Mouse (Mus musculus): ENCODE data around the gene 4930407I10Rik. TPM values are rescaled to one million over a fixed set of nuclear protein-coding genes. Genes with fewer than 3 reads are reported as not detected.

The 4930407I10Rik gene
- total RNA-seq, 2 experiments from 2014 or later = not detected

DNA sequence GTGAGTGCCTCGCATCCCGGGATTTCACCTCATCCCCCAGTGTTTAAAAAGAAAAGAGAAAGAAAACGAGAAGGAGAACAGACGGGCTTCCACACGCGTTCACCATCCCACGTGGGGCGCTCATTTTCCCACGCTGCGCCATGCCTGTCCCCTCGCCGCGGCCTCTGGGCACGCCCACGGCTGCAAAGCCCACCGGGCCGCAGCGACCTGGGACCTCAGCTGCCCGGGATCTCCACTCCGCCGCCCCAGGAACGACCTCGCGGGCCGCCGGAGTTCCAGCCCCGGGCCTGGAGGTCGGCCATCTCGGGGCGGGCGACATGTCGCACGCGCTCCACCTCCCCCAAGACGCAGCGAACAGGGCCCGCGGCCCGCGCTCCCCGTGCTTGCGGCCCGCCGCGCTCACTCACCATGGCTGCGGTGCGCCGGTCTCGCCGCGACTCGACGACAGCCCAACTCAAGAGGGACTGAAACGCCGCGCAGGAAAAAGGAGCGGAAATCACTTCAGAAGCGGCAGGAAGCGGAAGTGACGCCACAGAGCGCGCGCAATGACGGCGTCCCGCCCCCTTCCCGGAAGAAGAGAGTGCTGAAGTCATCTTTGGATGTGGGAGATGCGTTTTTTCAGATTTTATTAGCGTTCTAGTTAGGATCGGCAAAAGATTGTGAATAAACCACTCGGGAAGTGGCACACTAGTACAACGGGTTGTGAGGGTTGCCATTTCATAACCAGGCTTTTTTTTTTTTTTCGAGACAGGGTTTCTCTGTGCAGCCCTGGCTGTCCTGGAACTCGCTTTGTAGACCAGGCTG lies 11.7 kb upstream of the 4930407I10Rik start, which contains the start of gene Snu13:
TSS of gene Snu13 (minus strand) at position 519 of the 804 bp plus-strand sequence.
- peak; percentile 90 to 95 for DNase-seq
- intact Hi-C loops (cut with DNase I) = no loop called here

GRCm38 (mm10) chr15:82052544-82052943 lies 6.4 kb upstream of the 4930407I10Rik start:
- intact Hi-C loops (cut with DNase I) = no loop called here
- no peak for DNase-seq

- intact Hi-C loops (cut with DNase I) = loop anchor here (2.0 kb wide), 2 partner anchors 77 to 101 kb away; no protein-coding TSS in a partner anchor
- DNase-seq = no peak
Observed at GRCm38 (mm10) chr15:82063909-82064308, 5.0 kb downstream of the 4930407I10Rik start.

DNA sequence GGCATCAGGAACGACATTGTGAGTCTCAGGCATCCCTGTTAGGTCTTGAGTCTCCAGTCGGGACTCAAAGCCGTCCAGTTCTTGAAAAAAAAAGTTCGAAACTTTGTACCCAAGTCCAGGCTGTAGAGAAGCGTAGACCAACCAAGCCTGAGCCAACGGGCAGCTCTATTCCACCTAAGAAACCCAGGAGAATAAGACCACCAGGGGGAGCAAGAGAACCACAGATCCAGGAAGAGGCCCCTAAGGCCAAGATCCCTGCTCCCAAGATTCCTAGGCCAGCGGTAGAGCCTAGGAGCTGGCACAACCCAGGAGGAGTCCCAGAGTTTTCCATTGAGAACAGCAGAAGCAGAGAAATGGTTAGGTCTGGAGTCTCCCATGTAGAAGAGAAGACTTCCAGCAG lies 6.6 kb downstream of the 4930407I10Rik start:
- intact Hi-C loops (cut with DNase I) = loop anchor here (1.0 to 2.0 kb wide), 4 partner anchors 42 to 171 kb away; no protein-coding TSS in a partner anchor
- peak; percentile 65 to 87 for DNase-seq

GRCm38 (mm10) chr15:82069898-82070297 lies 10.9 kb downstream of the 4930407I10Rik start, which contains the start of gene Mei1:
Gene Mei1 (plus strand): TSS chr15:82069996.
- intact Hi-C loops (cut with DNase I) = no loop called here
- no peak for DNase-seq

- intact Hi-C loops (cut with DNase I) = no loop called here
- DNase-seq = no peak
Observed at GRCm38 (mm10) chr15:82071816-82072469, 13.0 kb downstream of the 4930407I10Rik start.

GRCm38 (mm10) chr15:82073490-82073889 lies 14.5 kb downstream of the 4930407I10Rik start:
- DNase-seq = no peak
- intact Hi-C loops (cut with DNase I) = no loop called here

- no peak for DNase-seq
- intact Hi-C loops (cut with DNase I) = no loop called here
Observed at GRCm38 (mm10) chr15:82079883-82080282, 20.9 kb downstream of the 4930407I10Rik start.

- intact Hi-C loops (cut with DNase I) = loop anchor here (1.0 kb wide), 1 partner anchor 21 kb away; no protein-coding TSS in a partner anchor
- peak; percentile 8 to 10 for DNase-seq
Observed at GRCm38 (mm10) chr15:82081161-82081560, 22.2 kb downstream of the 4930407I10Rik start.

DNA sequence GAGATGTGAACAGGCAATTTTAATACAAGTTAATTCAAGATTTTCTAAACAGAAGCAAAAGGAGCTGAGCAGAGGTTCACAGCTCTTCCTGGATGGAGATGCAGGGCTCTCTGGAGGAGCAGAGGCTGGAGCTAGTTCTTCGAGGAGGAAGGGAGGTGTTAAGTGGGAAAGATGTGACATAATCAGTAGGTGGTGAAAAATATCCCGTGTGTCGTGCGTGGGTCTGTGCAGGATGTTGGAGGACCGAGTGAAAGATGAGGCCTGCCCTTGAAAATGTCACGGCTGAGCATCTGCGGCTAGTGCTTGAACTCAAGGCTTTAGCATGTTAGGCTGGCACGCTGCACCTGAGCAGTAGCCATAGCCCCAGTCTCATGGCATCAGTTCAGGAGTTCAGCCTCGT lies 26.7 kb downstream of the 4930407I10Rik start:
- intact Hi-C loops (cut with DNase I) = no loop called here
- no peak for DNase-seq

- intact Hi-C loops (cut with DNase I) = no loop called here
- DNase-seq = no peak
Observed at GRCm38 (mm10) chr15:82086131-82086530, 27.2 kb downstream of the 4930407I10Rik start.

- intact Hi-C loops (cut with DNase I) = no loop called here
- DNase-seq = no peak
Observed at GRCm38 (mm10) chr15:82087266-82087665, 28.3 kb downstream of the 4930407I10Rik start.

DNA sequence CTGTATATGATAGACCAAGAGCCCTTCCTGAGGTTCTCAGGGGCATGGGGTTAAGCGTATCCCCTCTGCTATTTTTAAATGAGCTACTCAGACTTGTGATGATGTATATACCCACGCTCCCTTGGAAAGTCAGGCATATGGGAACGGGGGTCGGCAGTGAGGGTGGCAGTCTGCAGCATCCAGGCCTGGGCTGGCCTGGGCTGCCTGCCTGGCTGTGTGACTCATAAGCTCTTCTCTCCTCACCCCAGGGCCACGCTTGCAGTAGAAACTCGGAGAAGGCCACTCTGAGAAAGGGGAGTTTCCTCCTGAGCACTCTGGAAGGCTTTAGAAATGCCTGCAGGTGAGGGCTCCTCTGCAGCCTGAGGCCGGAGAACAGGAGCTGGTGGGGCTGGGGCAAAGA lies 32.1 kb downstream of the 4930407I10Rik start:
- intact Hi-C loops (cut with DNase I) = no loop called here
- no peak for DNase-seq

DNA sequence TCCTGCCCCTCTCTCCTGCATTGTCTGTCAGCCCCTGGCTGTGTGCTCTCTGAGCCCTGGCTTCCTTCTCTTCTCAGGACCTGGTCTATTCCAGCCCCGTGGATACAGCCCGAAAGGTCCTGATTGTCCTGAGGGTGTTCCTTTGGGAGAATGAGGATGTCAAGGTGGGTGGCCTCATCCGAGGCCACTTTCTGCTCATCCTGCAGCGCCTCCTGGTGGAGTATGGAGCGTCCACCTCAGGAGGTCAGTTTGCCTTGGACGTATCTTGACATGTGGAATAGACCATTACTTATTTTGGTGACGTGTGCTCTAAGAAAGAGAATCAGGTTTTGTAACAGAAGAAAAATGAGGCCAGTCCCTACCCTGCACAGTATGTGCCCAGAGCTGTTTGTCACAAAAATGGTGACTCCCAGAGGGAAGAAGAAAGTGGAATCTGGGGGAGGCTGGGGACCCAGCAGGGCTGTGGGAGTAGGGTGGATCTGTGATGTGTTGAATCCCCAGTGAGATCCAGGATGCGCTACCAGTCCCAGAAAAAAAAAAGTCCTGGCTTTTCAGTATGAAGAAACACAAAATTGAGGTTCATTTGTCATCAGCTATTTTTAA lies 48.1 kb downstream of the 4930407I10Rik start:
- intact Hi-C loops (cut with DNase I) = loop anchor here (1.0 kb wide), 1 partner anchor 42 kb away; no protein-coding TSS in a partner anchor
- DNase-seq = peak; percentile 38 to 67

Other genes starting within 250 kb of the 4930407I10Rik start
- gene Tob2, start 200.4 kb upstream of the 4930407I10Rik start, total RNA-seq (2021) = 100 to 1,000 TPM; 119 to 131 TPM
- gene Phf5a, start 187.2 kb upstream of the 4930407I10Rik start, total RNA-seq (2021) = 10 to 100 TPM; 41.4 to 44.2 TPM
- 1,000 to 10,000 TPM; 2,092 to 2,100 TPM for gene Aco2, start 186.8 kb upstream of the 4930407I10Rik start, total RNA-seq (2021)
- 1 to 10 TPM; 7.5 to 7.9 TPM for gene Polr3h, start 132.9 kb upstream of the 4930407I10Rik start, total RNA-seq (2021)
- 10 to 100 TPM; 39.6 to 60.9 TPM for gene Csdc2, start 122.4 kb upstream of the 4930407I10Rik start, total RNA-seq (2021)
- 10 to 100 TPM; 23.0 to 28.8 TPM for gene Pmm1, start 98.2 kb upstream of the 4930407I10Rik start, total RNA-seq (2021)
- gene 1700029P11Rik, start 78.6 kb upstream of the 4930407I10Rik start, total RNA-seq (2021) = not detected
- 10 to 100 TPM; 20.4 to 27.0 TPM for gene Xrcc6, start 71.3 kb upstream of the 4930407I10Rik start, total RNA-seq (2021)
- gene Desi1, start 25.3 kb upstream of the 4930407I10Rik start, total RNA-seq (2021) = 10 to 100 TPM; 22.6 to 27.9 TPM
- 10 to 100 TPM; 48.6 to 53.8 TPM for gene Snu13, start 11.6 kb upstream of the 4930407I10Rik start, total RNA-seq (2021)
- not detected for gene Mei1, start 10.8 kb downstream of the 4930407I10Rik start, total RNA-seq (2021)
- gene Ccdc134, start 68.8 kb downstream of the 4930407I10Rik start, total RNA-seq (2021) = 1 to 10 TPM; 4.8 to 5.8 TPM
- 10 to 100 TPM; 18.7 to 22.6 TPM for gene Srebf2, start 88.0 kb downstream of the 4930407I10Rik start, total RNA-seq (2021)
- under 1 TPM; 0.14 to 0.34 TPM for gene Shisa8, start 153.7 kb downstream of the 4930407I10Rik start, total RNA-seq (2021)
- gene Tnfrsf13c, start 165.2 kb downstream of the 4930407I10Rik start, total RNA-seq (2021) = under 1 TPM; 0.24 TPM
- gene Cenpm, start 185.6 kb downstream of the 4930407I10Rik start, total RNA-seq (2021) = 1 to 10 TPM; 1.9 to 3.2 TPM
- gene 1500009C09Rik, start 193.2 kb downstream of the 4930407I10Rik start, total RNA-seq (2021) = not detected
- gene Sept3, start 215.7 kb downstream of the 4930407I10Rik start, total RNA-seq (2021) = under 1 TPM; 0.17 to 0.24 TPM
- not detected for gene Wbp2nl, start 239.8 kb downstream of the 4930407I10Rik start, total RNA-seq (2021)